Mouse (Mus musculus): ENCODE measurements around the gene Socs5. TPM values are rescaled to one million over a fixed set of nuclear protein-coding genes. Genes with fewer than 3 reads are reported as not detected.

Gene Socs5
- total and polyA plus RNA-seq, 2 experiments: 2.9 to 4.8 TPM

GRCm38 (mm10) chr17:87142271-87142670, 34.8 kb downstream of the Socs5 start:
- peak; percentile 34 for DNase-seq (ENCODE audit: extremely low read depth, low read depth, low spot score)

GRCm38 (mm10) chr17:87143186-87143585, 35.7 kb downstream of the Socs5 start:
- Histone ChIP-seq H3K4me3 (ENCODE audit: insufficient read depth, low read depth, low read length) (no peak overlapping the region), H3K27me3 (ENCODE audit: control insufficient read depth, insufficient read depth, low read length) (no peaks in the 10 kb centered on the region), H3K79me2 (ENCODE audit: control insufficient read depth, insufficient read depth, low read length) (no peaks in the 10 kb centered on the region), H3K27ac (replicated peaks; ENCODE audit: insufficient read depth, low read depth, low read length) (no peak overlapping the region), H3K9ac (ENCODE audit: low read depth, low read length) (no peak overlapping the region), H3K4me1 (ENCODE audit: control insufficient read depth, insufficient read depth, low read length) (peaks cover 3% of the 10 kb centered on the region), H3K36me3 (ENCODE audit: control insufficient read depth, insufficient read depth, low read length) (no peaks in the 10 kb centered on the region)
- no peak for TF ChIP-seq POLR2A (IDR thresholded peaks at IDR 0.05; ENCODE audit: extremely low read depth, insufficient read depth, low read length)
- TF ChIP-seq CTCF (IDR thresholded peaks at IDR 0.05; ENCODE audit: low read depth, low read length): no peak
- DNase-seq (ENCODE audit: extremely low read depth, low read depth, low spot score): peak; percentile 67
- WGBS: 23% methylated on average over 14 of the region's 14 CpGs

More at GRCm38 (mm10) chr17:87142271-87142670, 34.8 kb downstream of the Socs5 start:
- Histone ChIP-seq H3K27ac (replicated peaks; ENCODE audit: insufficient read depth, low read depth, low read length) (no peak overlapping the region), H3K4me1 (ENCODE audit: control insufficient read depth, insufficient read depth, low read length) (peaks cover 3% of the 10 kb centered on the region), H3K9ac (ENCODE audit: low read depth, low read length) (no peak overlapping the region), H3K79me2 (ENCODE audit: control insufficient read depth, insufficient read depth, low read length) (no peaks in the 10 kb centered on the region), H3K27me3 (ENCODE audit: control insufficient read depth, insufficient read depth, low read length) (no peaks in the 10 kb centered on the region), H3K4me3 (ENCODE audit: insufficient read depth, low read depth, low read length) (no peak overlapping the region), H3K36me3 (ENCODE audit: control insufficient read depth, insufficient read depth, low read length) (no peaks in the 10 kb centered on the region)
- 46% methylated on average over 11 of the region's 11 CpGs for WGBS
- TF ChIP-seq CTCF (IDR thresholded peaks at IDR 0.05; ENCODE audit: low read depth, low read length) (no peak), POLR2A (IDR thresholded peaks at IDR 0.05; ENCODE audit: extremely low read depth, insufficient read depth, low read length) (no peak)

GRCm38 (mm10) chr17:87146415-87147021, 39.0 kb downstream of the Socs5 start:
- WGBS: 85% methylated on average over 8 of the region's 8 CpGs
- Histone ChIP-seq H3K9ac (ENCODE audit: low read depth, low read length) (no peak overlapping the region), H3K36me3 (ENCODE audit: control insufficient read depth, insufficient read depth, low read length) (no peaks in the 10 kb centered on the region), H3K27ac (replicated peaks; ENCODE audit: insufficient read depth, low read depth, low read length) (no peak overlapping the region), H3K27me3 (ENCODE audit: control insufficient read depth, insufficient read depth, low read length) (no peaks in the 10 kb centered on the region), H3K4me1 (ENCODE audit: control insufficient read depth, insufficient read depth, low read length) (peaks cover 3% of the 10 kb centered on the region), H3K79me2 (ENCODE audit: control insufficient read depth, insufficient read depth, low read length) (no peaks in the 10 kb centered on the region), H3K4me3 (ENCODE audit: insufficient read depth, low read depth, low read length) (no peak overlapping the region)
- no peak for DNase-seq (ENCODE audit: extremely low read depth, low read depth, low spot score)
- TF ChIP-seq CTCF (IDR thresholded peaks at IDR 0.05; ENCODE audit: low read depth, low read length) (no peak), POLR2A (IDR thresholded peaks at IDR 0.05; ENCODE audit: extremely low read depth, insufficient read depth, low read length) (no peak)

GRCm38 (mm10) chr17:87149762-87150161, 42.3 kb downstream of the Socs5 start:
- WGBS: 91% methylated on average over 12 of the region's 12 CpGs
- Histone ChIP-seq H3K4me3 (ENCODE audit: insufficient read depth, low read depth, low read length) (no peak overlapping the region), H3K4me1 (ENCODE audit: control insufficient read depth, insufficient read depth, low read length) (no peaks in the 10 kb centered on the region), H3K9ac (ENCODE audit: low read depth, low read length) (no peak overlapping the region), H3K27ac (replicated peaks; ENCODE audit: insufficient read depth, low read depth, low read length) (no peak overlapping the region), H3K79me2 (ENCODE audit: control insufficient read depth, insufficient read depth, low read length) (no peaks in the 10 kb centered on the region), H3K36me3 (ENCODE audit: control insufficient read depth, insufficient read depth, low read length) (no peaks in the 10 kb centered on the region), H3K27me3 (ENCODE audit: control insufficient read depth, insufficient read depth, low read length) (no peaks in the 10 kb centered on the region)
- TF ChIP-seq CTCF (IDR thresholded peaks at IDR 0.05; ENCODE audit: low read depth, low read length): no peak
- no peak for TF ChIP-seq POLR2A (IDR thresholded peaks at IDR 0.05; ENCODE audit: extremely low read depth, insufficient read depth, low read length)
- DNase-seq (ENCODE audit: extremely low read depth, low read depth, low spot score): no peak

- 64% methylated on average over 5 of the region's 5 CpGs for WGBS
- Histone ChIP-seq H3K27ac (replicated peaks; ENCODE audit: insufficient read depth, low read depth, low read length) (no peak overlapping the region), H3K4me3 (ENCODE audit: insufficient read depth, low read depth, low read length) (no peak overlapping the region), H3K4me1 (ENCODE audit: control insufficient read depth, insufficient read depth, low read length) (no peaks in the 10 kb centered on the region), H3K27me3 (ENCODE audit: control insufficient read depth, insufficient read depth, low read length) (no peaks in the 10 kb centered on the region), H3K36me3 (ENCODE audit: control insufficient read depth, insufficient read depth, low read length) (no peaks in the 10 kb centered on the region), H3K79me2 (ENCODE audit: control insufficient read depth, insufficient read depth, low read length) (no peaks in the 10 kb centered on the region), H3K9ac (ENCODE audit: low read depth, low read length) (no peak overlapping the region)
- no peak for DNase-seq (ENCODE audit: extremely low read depth, low read depth, low spot score)
- no peak for TF ChIP-seq POLR2A (IDR thresholded peaks at IDR 0.05; ENCODE audit: extremely low read depth, insufficient read depth, low read length)
- no peak for TF ChIP-seq CTCF (IDR thresholded peaks at IDR 0.05; ENCODE audit: low read depth, low read length)
Measured at GRCm38 (mm10) chr17:87152984-87153383, 45.5 kb downstream of the Socs5 start.

- peak; percentile 9 for DNase-seq (ENCODE audit: extremely low read depth, low read depth, low spot score)
- Histone ChIP-seq H3K36me3 (ENCODE audit: control insufficient read depth, insufficient read depth, low read length) (no peaks in the 10 kb centered on the region), H3K79me2 (ENCODE audit: control insufficient read depth, insufficient read depth, low read length) (no peaks in the 10 kb centered on the region), H3K4me1 (ENCODE audit: control insufficient read depth, insufficient read depth, low read length) (no peaks in the 10 kb centered on the region), H3K27ac (replicated peaks; ENCODE audit: insufficient read depth, low read depth, low read length) (peak overlapping the region; percentile 25; the same call in 1 of the 2 replicates), H3K9ac (ENCODE audit: low read depth, low read length) (no peak overlapping the region), H3K4me3 (ENCODE audit: insufficient read depth, low read depth, low read length) (no peak overlapping the region), H3K27me3 (ENCODE audit: control insufficient read depth, insufficient read depth, low read length) (no peaks in the 10 kb centered on the region)
- WGBS: 66% methylated on average over 3 of the region's 3 CpGs
- TF ChIP-seq CTCF (IDR thresholded peaks at IDR 0.05; ENCODE audit: low read depth, low read length) (no peak), POLR2A (IDR thresholded peaks at IDR 0.05; ENCODE audit: extremely low read depth, insufficient read depth, low read length) (no peak)
Measured at GRCm38 (mm10) chr17:87155664-87156063, 48.2 kb downstream of the Socs5 start.
